Mouse (Mus musculus) liver, embryonic 12.5 days (tissue): ENCODE results near the gene Nudt16l1. TPM values are rescaled to one million over a fixed set of nuclear protein-coding genes. Genes with fewer than 3 reads are reported as not detected.

ENCODE experiments used
- polyA plus RNA-seq: library from polyadenylated mRNA; unstranded; fragments of >200 nt; fragmentation: Nextera tagmentation; extraction: Ambion mirVana; gene quantifications from 2 replicates; pipeline ENCODE4 v1.2.1, GENCODE M21; 2016

Nudt16l1 gene
- polyA plus RNA-seq, 1 experiment from 2014 or later = 62.7 TPM

Other genes with a start within 250 kb of the Nudt16l1 start
- 50.0 and 53.0 TPM in 2 replicates for gene Nmral1, start 219.4 kb upstream of the Nudt16l1 start, polyA plus RNA-seq
- gene Hmox2, start 212.4 kb upstream of the Nudt16l1 start, polyA plus RNA-seq = 40.9 and 42.5 TPM in 2 replicates
- gene Cdip1, start 148.5 kb upstream of the Nudt16l1 start, polyA plus RNA-seq = 24.9 and 25.7 TPM in 2 replicates
- gene 4930562C15Rik, start 103.3 kb upstream of the Nudt16l1 start, polyA plus RNA-seq = 0.13 and 0.16 TPM in 2 replicates
- 14.7 and 16.8 TPM in 2 replicates for gene Ubald1, start 58.4 kb upstream of the Nudt16l1 start, polyA plus RNA-seq
- 29.8 and 31.1 TPM in 2 replicates for gene Mgrn1, start 52.5 kb upstream of the Nudt16l1 start, polyA plus RNA-seq
- gene Anks3, start 25.4 kb downstream of the Nudt16l1 start, polyA plus RNA-seq = 16.8 and 19.7 TPM in 2 replicates
- gene Sept12, start 59.1 kb downstream of the Nudt16l1 start, polyA plus RNA-seq = 0.11 TPM in 1 of 2 replicates, not detected in the other
- gene Smim22, start 68.5 kb downstream of the Nudt16l1 start, polyA plus RNA-seq = 5.7 and 6.9 TPM in 2 replicates
- gene Rogdi, start 74.8 kb downstream of the Nudt16l1 start, polyA plus RNA-seq = 42.3 and 43.2 TPM in 2 replicates
- gene Glyr1, start 111.1 kb downstream of the Nudt16l1 start, polyA plus RNA-seq = 67.7 and 69.6 TPM in 2 replicates
- gene Ubn1, start 111.3 kb downstream of the Nudt16l1 start, polyA plus RNA-seq = 13.8 and 15.2 TPM in 2 replicates
- gene Ppl, start 193.7 kb downstream of the Nudt16l1 start, polyA plus RNA-seq = 0.32 and 0.35 TPM in 2 replicates
- gene Sec14l5, start 208.3 kb downstream of the Nudt16l1 start, polyA plus RNA-seq = not detected in 2 replicates